ENCODE assay signal across 13 mouse cellular contexts in the genomic region with DNA sequence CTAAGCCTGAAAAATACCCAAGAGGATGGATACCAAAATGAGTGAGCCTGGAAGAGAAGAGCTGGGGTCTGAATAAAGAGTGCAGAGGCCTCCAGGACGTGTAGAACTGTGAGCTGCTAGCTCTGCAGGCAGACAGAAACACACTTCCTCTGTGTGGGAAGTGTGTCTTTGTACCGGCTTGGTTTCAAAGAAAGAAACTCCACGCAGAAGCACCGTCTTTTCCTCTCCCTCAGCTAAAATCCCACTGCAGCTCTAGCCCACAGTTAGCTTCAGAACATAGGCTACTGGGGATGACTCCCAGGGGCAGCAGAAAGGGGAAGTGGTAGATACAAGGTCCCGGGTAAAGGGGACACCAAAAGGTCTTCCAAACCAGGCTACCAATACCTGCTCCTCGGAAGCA.
"Had no signal": no experiment of that assay in that cellular context is flagged by ENCODE, and none has a peak within 500 bp of the region (broad histone marks: within the 10 kb centered on the region; RNA-seq: fewer than 3 reads in every experiment).

No protein-coding gene starts in this region.

- H3K4me1 ChIP-seq: stomach, embryonic 15.5 days had no signal

- DNase-seq: kidney, adult 11 months; kidney, adult 9 months; kidney, postnatal 36 days; lung, adult 18-20 months; midbrain, embryonic 14.5 days; right cerebral cortex, postnatal 14 days; thymus, postnatal 36 days had no signal

- H3K4me3 ChIP-seq: limb, embryonic 13.5 days; myocyte; neural tube, embryonic 12.5 days; stomach, embryonic 15.5 days had no signal

- H3K27ac ChIP-seq: kidney, postnatal 0 days; limb, embryonic 13.5 days; liver, embryonic 14.5 days; neural tube, embryonic 12.5 days; stomach, embryonic 15.5 days had no signal

- H3K9me3 ChIP-seq: limb, embryonic 13.5 days; neural tube, embryonic 12.5 days; stomach, embryonic 15.5 days had no signal

- H3K4me2 ChIP-seq: limb, embryonic 13.5 days; neural tube, embryonic 12.5 days; stomach, embryonic 15.5 days had no signal

- H3K27me3 ChIP-seq: limb, embryonic 13.5 days; neural tube, embryonic 12.5 days; stomach, embryonic 15.5 days had no signal

- H3K9ac ChIP-seq: limb, embryonic 13.5 days; liver, embryonic 14.5 days; neural tube, embryonic 12.5 days; stomach, embryonic 15.5 days had no signal
